Mouse (Mus musculus): ENCODE measurements around the gene Fam3b. TPM values are rescaled to one million over a fixed set of nuclear protein-coding genes. Genes with fewer than 3 reads are reported as not detected.

The Fam3b gene
- total and polyA plus RNA-seq, 3 experiments = 20.6 to 21.2 TPM; not detected in 1

DNA sequence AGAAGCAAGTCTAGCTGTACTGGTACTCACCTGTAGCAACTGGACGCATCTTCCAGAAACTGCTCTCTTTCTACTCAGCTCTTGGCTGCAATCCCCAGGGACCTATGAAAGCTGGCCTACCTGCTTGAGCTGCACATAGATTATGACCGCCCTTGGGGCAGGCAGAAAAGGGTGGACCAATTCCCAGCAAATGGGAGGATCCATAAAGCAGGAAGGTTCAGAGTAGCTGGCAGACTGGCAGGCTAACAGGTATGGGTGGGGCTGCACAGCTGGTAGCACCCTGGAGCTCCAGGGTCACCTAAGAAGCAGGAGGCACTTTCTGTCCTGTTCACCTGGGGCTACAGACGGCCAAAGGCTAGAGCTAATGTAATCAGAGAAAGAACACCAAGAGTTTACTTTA is 9.8 kb downstream of the Fam3b start:
- H3K79me2 ChIP-seq (ENCODE audit: control insufficient read depth, insufficient read depth, low read length, poor library complexity) = no peaks in the 10 kb centered on the region; the same call in 1 of the 2 replicates
- TF ChIP-seq TAL1 (IDR thresholded peaks at IDR 0.05; ENCODE audit: low read length) (no peak), POLR2A (IDR thresholded peaks at IDR 0.05; ENCODE audit: control insufficient read depth in 1 of 2, insufficient read depth in 1 of 2, low read depth in 1 of 2, low read length in 2 of 2, poor library complexity in 1 of 2) (no peak)
- no peak overlapping the region for H3K27ac ChIP-seq (ENCODE audit: control insufficient read depth, low read depth, low read length)
- H3K4me1 ChIP-seq (ENCODE audit: control insufficient read depth in 1 of 2, insufficient read depth in 2 of 2, low read length in 2 of 2) = peaks cover 0 to 7% of the 10 kb centered on the region in 2 experiments; a peak in 2 of 4 replicates
- no peak overlapping the region for H3K4me3 ChIP-seq (ENCODE audit: control insufficient read depth in 1 of 2, insufficient read depth in 1 of 2, low read depth in 2 of 2, low read length in 2 of 2)
- H3K9ac ChIP-seq (ENCODE audit: control insufficient read depth, low read depth, low read length, poor library complexity, severe bottlenecking) = no peak overlapping the region
- no peaks in the 10 kb centered on the region for H3K9me3 ChIP-seq (replicated peaks; ENCODE audit: insufficient read depth, low read length)
- no peaks in the 10 kb centered on the region for H3K27me3 ChIP-seq (ENCODE audit: control insufficient read depth in 1 of 2, insufficient read depth in 2 of 2, low read length in 2 of 2)
- peaks cover 0 to 3% of the 10 kb centered on the region in 2 experiments; a peak in 2 of 4 replicates for H3K36me3 ChIP-seq (ENCODE audit: control insufficient read depth in 1 of 2, insufficient read depth in 2 of 2, low read length in 2 of 2)
- no peak for DNase-seq (ENCODE audit: low read depth, low spot score)

GRCm38 (mm10) chr16:97503849-97504248 is 10.8 kb downstream of the Fam3b start:
- no peak overlapping the region for H3K4me3 ChIP-seq (ENCODE audit: control insufficient read depth in 1 of 2, insufficient read depth in 1 of 2, low read depth in 2 of 2, low read length in 2 of 2)
- TF ChIP-seq HCFC1 (IDR thresholded peaks at IDR 0.05; ENCODE audit: low read depth, low read length) (no peak), E2F4 (IDR thresholded peaks at IDR 0.05; ENCODE audit: borderline replicate concordance, low read depth, low read length) (no peak), USF1 (IDR thresholded peaks at IDR 0.05; ENCODE audit: low read depth, low read length) (no peak), MAX (IDR thresholded peaks at IDR 0.05; ENCODE audit: low read length) (no peak), ELF1 (IDR thresholded peaks at IDR 0.05; ENCODE audit: low read depth, low read length) (no peak), ETS1 (IDR thresholded peaks at IDR 0.05; ENCODE audit: low read depth, low read length) (no peak), GABPA (IDR thresholded peaks at IDR 0.05; ENCODE audit: low read depth, low read length) (no peak), EP300 (IDR thresholded peaks at IDR 0.05; ENCODE audit: low read depth in 1 of 2, low read length in 2 of 2) (no peak), USF2 (IDR thresholded peaks at IDR 0.05; ENCODE audit: borderline replicate concordance in 1 of 2, insufficient read depth in 1 of 2, low read depth in 1 of 2, low read length in 2 of 2) (no peak), CHD1 (IDR thresholded peaks at IDR 0.05; ENCODE audit: low read depth, low read length) (no peak), MAZ (IDR thresholded peaks at IDR 0.05; ENCODE audit: low read depth, low read length) (no peak), SMC3 (IDR thresholded peaks at IDR 0.05; ENCODE audit: low read depth, low read length) (no peak)
- no peaks in the 10 kb centered on the region for H3K27me3 ChIP-seq (ENCODE audit: control insufficient read depth in 1 of 2, insufficient read depth in 2 of 2, low read length in 2 of 2)
- H3K27ac ChIP-seq (ENCODE audit: control insufficient read depth, low read depth, low read length) = no peak overlapping the region
- no peaks in the 10 kb centered on the region for H3K9me3 ChIP-seq (replicated peaks; ENCODE audit: insufficient read depth, low read length)
- H3K79me2 ChIP-seq (ENCODE audit: control insufficient read depth, insufficient read depth, low read length, poor library complexity) = no peaks in the 10 kb centered on the region
- H3K36me3 ChIP-seq (ENCODE audit: control insufficient read depth in 1 of 2, insufficient read depth in 2 of 2, low read length in 2 of 2) = peaks cover 0 to 3% of the 10 kb centered on the region in 2 experiments; a peak in 2 of 4 replicates
- H3K4me1 ChIP-seq (ENCODE audit: control insufficient read depth in 1 of 2, insufficient read depth in 2 of 2, low read length in 2 of 2) = peaks cover 0 to 1% of the 10 kb centered on the region in 2 experiments; a peak in 1 of 4 replicates
- no peak overlapping the region for H3K9ac ChIP-seq (ENCODE audit: control insufficient read depth, low read depth, low read length, poor library complexity, severe bottlenecking)
- DNase-seq (ENCODE audit: low read depth, low spot score) = no peak

GRCm38 (mm10) chr16:97500901-97501300 is 13.7 kb downstream of the Fam3b start:
- Histone ChIP-seq H3K9me3 (replicated peaks; ENCODE audit: insufficient read depth, low read length) (no peaks in the 10 kb centered on the region), H3K4me3 (ENCODE audit: control insufficient read depth in 1 of 2, insufficient read depth in 1 of 2, low read depth in 2 of 2, low read length in 2 of 2) (no peak overlapping the region), H3K79me2 (ENCODE audit: control insufficient read depth, insufficient read depth, low read length, poor library complexity) (no peaks in the 10 kb centered on the region), H3K4me1 (ENCODE audit: control insufficient read depth in 1 of 2, insufficient read depth in 2 of 2, low read length in 2 of 2) (no peaks in the 10 kb centered on the region), H3K36me3 (ENCODE audit: control insufficient read depth in 1 of 2, insufficient read depth in 2 of 2, low read length in 2 of 2) (peaks cover 0 to 3% of the 10 kb centered on the region in 2 experiments; a peak in 3 of 4 replicates), H3K9ac (ENCODE audit: control insufficient read depth, low read depth, low read length, poor library complexity, severe bottlenecking) (no peak overlapping the region), H3K27ac (ENCODE audit: control insufficient read depth, low read depth, low read length) (no peak overlapping the region), H3K27me3 (ENCODE audit: control insufficient read depth in 1 of 2, insufficient read depth in 2 of 2, low read length in 2 of 2) (no peaks in the 10 kb centered on the region)
- TF ChIP-seq MAX (IDR thresholded peaks at IDR 0.05; ENCODE audit: low read length) (no peak), ZMIZ1 (IDR thresholded peaks at IDR 0.05; ENCODE audit: low read depth, low read length) (no peak), EP300 (IDR thresholded peaks at IDR 0.05; ENCODE audit: low read depth in 1 of 2, low read length in 2 of 2) (no peak), NRF1 (IDR thresholded peaks at IDR 0.05; ENCODE audit: insufficient read depth, low read depth, low read length, poor library complexity, severe bottlenecking) (no peak), POLR2AphosphoS5 (IDR thresholded peaks at IDR 0.05; ENCODE audit: borderline replicate concordance, low read depth, low read length) (no peak), ZKSCAN1 (IDR thresholded peaks at IDR 0.05; ENCODE audit: low read depth, low read length) (no peak), SMC3 (IDR thresholded peaks at IDR 0.05; ENCODE audit: low read depth, low read length) (no peak), TBP (IDR thresholded peaks at IDR 0.05; ENCODE audit: low read depth, low read length) (no peak), MAFK (IDR thresholded peaks at IDR 0.05; ENCODE audit: borderline replicate concordance, low read depth, low read length) (no peak), MYC (IDR thresholded peaks at IDR 0.05; ENCODE audit: low read depth, low read length) (no peak), CHD1 (IDR thresholded peaks at IDR 0.05; ENCODE audit: low read depth, low read length) (no peak)
- no peak for DNase-seq (ENCODE audit: low read depth, low spot score)
